Mouse (Mus musculus): ENCODE measurements around the gene Dnajc6. TPM values are rescaled to one million over a fixed set of nuclear protein-coding genes. Genes with fewer than 3 reads are reported as not detected.
A peak's percentile ranks its signal among the peaks of the same experiment; 100 is the strongest.

Gene Dnajc6
- polyA plus RNA-seq, 1 experiment = 0.02 TPM

GRCm38 (mm10) chr4:101646857-101647195 is 150.4 kb downstream of the Dnajc6 start:
- TF ChIP-seq GATA1 (IDR thresholded peaks at IDR 0.05; ENCODE audit: borderline replicate concordance, low read length) = no peak
- Histone ChIP-seq H3K9me3 (no peaks in the 10 kb centered on the region), H3K4me1 (peaks cover 36% of the 10 kb centered on the region), H3K27me3 (replicated peaks) (no peaks in the 10 kb centered on the region), H3K4me3 (replicated peaks) (peak overlapping the region; percentile 95), H3K36me3 (replicated peaks; ENCODE audit: low read length) (peaks cover 16% of the 10 kb centered on the region)

GRCm38 (mm10) chr4:101647196-101647905 is 150.9 kb downstream of the Dnajc6 start, which contains the start of gene Leprot:
Gene Leprot, plus strand, starts transcription at chr4:101647718.
- H3K36me3 ChIP-seq (replicated peaks; ENCODE audit: low read length) = peaks cover 21% of the 10 kb centered on the region
- peak within 1 kb of the TSS; percentile 95 for H3K4me3 ChIP-seq (replicated peaks)
- TF ChIP-seq FLI1 (IDR thresholded peaks at IDR 0.05; ENCODE audit: low read length) = no peak; the same call in 1 of the 2 replicates
- no peak for TF ChIP-seq GATA1 (IDR thresholded peaks at IDR 0.05; ENCODE audit: borderline replicate concordance, low read length)
- H3K27me3 ChIP-seq (replicated peaks) = no peaks in the 10 kb centered on the region
- no peaks in the 10 kb centered on the region for H3K9me3 ChIP-seq
- peaks cover 41% of the 10 kb centered on the region for H3K4me1 ChIP-seq

GRCm38 (mm10) chr4:101647976-101648642 is 151.7 kb downstream of the Dnajc6 start:
- H3K36me3 ChIP-seq (replicated peaks; ENCODE audit: low read length) = peaks cover 29% of the 10 kb centered on the region
- no peaks in the 10 kb centered on the region for H3K9me3 ChIP-seq
- no peaks in the 10 kb centered on the region for H3K27me3 ChIP-seq (replicated peaks)
- peak overlapping the region; percentile 95 for H3K4me3 ChIP-seq (replicated peaks)
- H3K4me1 ChIP-seq = peaks cover 49% of the 10 kb centered on the region
- TF ChIP-seq FLI1 (IDR thresholded peaks at IDR 0.05; ENCODE audit: low read length) (no peak), GATA1 (IDR thresholded peaks at IDR 0.05; ENCODE audit: borderline replicate concordance, low read length) (no peak)

GRCm38 (mm10) chr4:101648745-101649144 is 152.3 kb downstream of the Dnajc6 start:
- TF ChIP-seq GATA1 (IDR thresholded peaks at IDR 0.05; ENCODE audit: borderline replicate concordance, low read length) = no peak
- TF ChIP-seq FLI1 (IDR thresholded peaks at IDR 0.05; ENCODE audit: low read length) = no peak
- H3K4me1 ChIP-seq = peaks cover 55% of the 10 kb centered on the region

GRCm38 (mm10) chr4:101650961-101651360 is 154.5 kb downstream of the Dnajc6 start:
- no peaks in the 10 kb centered on the region for H3K9me3 ChIP-seq
- peaks cover 77% of the 10 kb centered on the region for H3K4me1 ChIP-seq
- H3K27me3 ChIP-seq (replicated peaks) = no peaks in the 10 kb centered on the region
- H3K36me3 ChIP-seq (replicated peaks; ENCODE audit: low read length) = peaks cover 56% of the 10 kb centered on the region
- no peak overlapping the region for H3K4me3 ChIP-seq (replicated peaks)
- TF ChIP-seq GATA1 (IDR thresholded peaks at IDR 0.05; ENCODE audit: borderline replicate concordance, low read length) (no peak), FLI1 (IDR thresholded peaks at IDR 0.05; ENCODE audit: low read length) (no peak)

More at GRCm38 (mm10) chr4:101648745-101649144, 152.3 kb downstream of the Dnajc6 start:
- Histone ChIP-seq H3K36me3 (replicated peaks; ENCODE audit: low read length) (peaks cover 35% of the 10 kb centered on the region), H3K9me3 (no peaks in the 10 kb centered on the region), H3K4me3 (replicated peaks) (peak overlapping the region; percentile 95), H3K27me3 (replicated peaks) (no peaks in the 10 kb centered on the region)

GRCm38 (mm10) chr4:101654256-101654655 is 157.8 kb downstream of the Dnajc6 start:
- no peaks in the 10 kb centered on the region for H3K9me3 ChIP-seq
- H3K4me3 ChIP-seq (replicated peaks) = no peak overlapping the region
- H3K4me1 ChIP-seq = peaks cover 75% of the 10 kb centered on the region
- H3K27me3 ChIP-seq (replicated peaks) = no peaks in the 10 kb centered on the region
- peaks cover 87% of the 10 kb centered on the region for H3K36me3 ChIP-seq (replicated peaks; ENCODE audit: low read length)
- no peak for TF ChIP-seq FLI1 (IDR thresholded peaks at IDR 0.05; ENCODE audit: low read length)
- no peak for TF ChIP-seq GATA1 (IDR thresholded peaks at IDR 0.05; ENCODE audit: borderline replicate concordance, low read length)

GRCm38 (mm10) chr4:101654788-101655414 is 158.5 kb downstream of the Dnajc6 start:
- H3K36me3 ChIP-seq (replicated peaks; ENCODE audit: low read length) = peaks cover 91% of the 10 kb centered on the region
- H3K4me1 ChIP-seq = peaks cover 68% of the 10 kb centered on the region
- H3K27me3 ChIP-seq (replicated peaks) = no peaks in the 10 kb centered on the region
- H3K9me3 ChIP-seq = no peaks in the 10 kb centered on the region
- H3K4me3 ChIP-seq (replicated peaks) = peak overlapping the region; percentile 71
- no peak for TF ChIP-seq FLI1 (IDR thresholded peaks at IDR 0.05; ENCODE audit: low read length)
- no peak for TF ChIP-seq GATA1 (IDR thresholded peaks at IDR 0.05; ENCODE audit: borderline replicate concordance, low read length)

- H3K4me1 ChIP-seq = peaks cover 63% of the 10 kb centered on the region
- no peaks in the 10 kb centered on the region for H3K27me3 ChIP-seq (replicated peaks)
- peak overlapping the region; percentile 59 for H3K4me3 ChIP-seq (replicated peaks)
- H3K9me3 ChIP-seq = no peaks in the 10 kb centered on the region
- no peak for TF ChIP-seq GATA1 (IDR thresholded peaks at IDR 0.05; ENCODE audit: borderline replicate concordance, low read length)
- no peak for TF ChIP-seq FLI1 (IDR thresholded peaks at IDR 0.05; ENCODE audit: low read length)
- H3K36me3 ChIP-seq (replicated peaks; ENCODE audit: low read length) = peaks cover 93% of the 10 kb centered on the region
Measured at GRCm38 (mm10) chr4:101655415-101655790, 159.0 kb downstream of the Dnajc6 start.

- Histone ChIP-seq H3K36me3 (replicated peaks; ENCODE audit: low read length) (peaks cover 96% of the 10 kb centered on the region), H3K4me1 (peaks cover 60% of the 10 kb centered on the region), H3K4me3 (replicated peaks) (no peak overlapping the region), H3K27me3 (replicated peaks) (no peaks in the 10 kb centered on the region), H3K9me3 (no peaks in the 10 kb centered on the region)
- TF ChIP-seq GATA1 (IDR thresholded peaks at IDR 0.05; ENCODE audit: borderline replicate concordance, low read length) (no peak), FLI1 (IDR thresholded peaks at IDR 0.05; ENCODE audit: low read length) (no peak)
Measured at GRCm38 (mm10) chr4:101656056-101656455, 159.6 kb downstream of the Dnajc6 start.

All from megakaryocyte, embryonic 14.5 days (primary cell).